Mouse (Mus musculus): ENCODE data around the gene Fam166b.

DNA sequence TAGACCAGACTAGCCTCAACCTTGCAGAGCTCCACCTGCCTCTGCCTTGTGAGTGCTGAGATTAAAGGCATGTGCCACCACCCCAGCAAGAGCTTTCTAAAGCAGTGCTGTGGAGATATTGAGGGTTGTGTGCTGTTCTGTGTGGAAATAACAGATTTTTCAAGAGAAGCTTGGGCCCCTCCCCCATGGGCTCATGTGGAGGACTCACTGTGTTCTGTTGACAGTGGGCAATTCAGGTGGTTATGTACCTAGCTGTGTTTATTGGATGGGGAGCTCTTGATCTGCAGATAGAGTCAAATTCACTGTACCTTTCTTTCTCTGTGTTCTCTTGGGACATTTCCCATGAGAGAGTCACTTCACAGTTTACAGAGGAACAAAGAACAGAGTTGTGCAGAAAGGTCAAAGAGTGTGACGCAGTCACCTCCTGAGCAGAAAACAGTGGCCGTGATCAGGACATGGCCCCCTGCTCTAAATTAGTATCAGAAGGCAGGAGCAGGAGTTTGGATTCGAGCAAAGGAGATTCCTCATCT is 37.3 kb downstream of the Fam166b start:
- TF ChIP-seq POLR2A (IDR thresholded peaks at IDR 0.05; ENCODE audit: low read depth, low read length): no peak
- TF ChIP-seq CTCF (conservative IDR thresholded peaks at IDR 0.05; ENCODE audit: insufficient read depth, insufficient read length, low read depth, low read length): no peak
